Mouse (Mus musculus) layer of hippocampus, postnatal 10 days (tissue): ENCODE measurements around the gene Arsg. TPM values are rescaled to one million over a fixed set of nuclear protein-coding genes. Genes with fewer than 3 reads are reported as not detected.

Source experiments
- DNase-seq, 2 experiments: peaks; one replicate each; pipeline ENCODE4 v3.0.0; 2021; ENCODE audit warnings: low spot score in 2 of 2
- long read RNA-seq: library from polyadenylated mRNA; stranded (forward); transcript quantifications from one replicate; pipeline ENCODE4 v2.0.0, GENCODE M21; 2023
- total RNA-seq, 2 experiments: library from RNA; stranded (reverse); gene quantifications; 2 replicates each; pipeline ENCODE4 v1.2.3; 2021

Gene Arsg
- 1 to 10 TPM; 6.6 to 9.1 TPM for total RNA-seq
- long read RNA-seq, partial matches to known transcripts = 1 of 3 reads
- long read RNA-seq, other reads (novel, unspliced or antisense) = 2 of 3 reads

DNA sequence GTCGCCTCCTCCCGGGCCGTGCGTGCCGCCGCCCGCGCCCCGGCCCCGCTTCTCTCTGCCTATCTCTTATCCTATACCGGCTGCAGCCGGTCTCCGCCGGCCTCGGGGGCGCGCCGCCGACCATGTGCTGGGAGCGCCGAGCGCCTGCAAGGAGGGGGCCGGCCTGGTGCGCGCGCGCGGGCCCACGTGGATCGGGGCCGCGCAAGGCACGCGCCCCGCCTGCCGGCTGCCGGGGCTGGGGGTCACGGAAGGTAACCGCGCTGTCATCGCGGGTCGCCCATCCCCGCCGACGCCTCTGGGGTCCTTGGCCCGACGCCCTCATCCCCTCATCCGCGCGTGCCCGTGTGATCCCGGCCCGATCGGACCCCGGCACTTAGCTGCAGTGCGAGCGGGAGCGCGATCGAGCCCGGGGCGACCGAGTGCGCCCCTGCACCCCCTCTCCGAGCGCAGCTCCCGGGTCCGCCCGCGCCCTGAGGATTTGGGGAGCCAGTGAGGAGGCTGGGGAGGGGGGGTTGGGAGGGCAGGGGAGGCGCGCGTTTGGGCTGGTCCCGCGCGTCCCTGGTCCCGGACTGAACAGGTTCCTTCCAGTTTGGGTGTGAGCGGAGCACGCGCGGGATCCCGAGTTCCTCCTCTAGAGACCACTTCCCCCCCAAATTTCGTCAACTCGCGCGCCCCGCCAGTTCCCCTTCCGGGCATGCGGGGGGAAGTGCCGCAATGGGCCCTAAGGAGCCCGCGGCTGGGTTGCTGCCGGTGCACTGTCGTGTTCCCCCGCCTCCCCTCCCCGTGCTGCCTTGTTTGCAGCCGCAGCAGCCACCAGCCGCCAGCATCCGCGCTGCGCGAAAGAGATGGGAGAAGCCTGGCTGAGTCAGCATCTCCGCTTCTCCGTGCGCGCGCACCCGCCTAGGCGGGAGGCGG lies at the start of gene Arsg, which contains the start of gene Slc16a6:
Gene Arsg (plus strand): TSS at position 204 of the 915 bp plus-strand sequence.
Gene Slc16a6 (minus strand): TSS at position 428 of the 915 bp plus-strand sequence.
- DNase-seq = peak; percentile 81 to 85

DNA sequence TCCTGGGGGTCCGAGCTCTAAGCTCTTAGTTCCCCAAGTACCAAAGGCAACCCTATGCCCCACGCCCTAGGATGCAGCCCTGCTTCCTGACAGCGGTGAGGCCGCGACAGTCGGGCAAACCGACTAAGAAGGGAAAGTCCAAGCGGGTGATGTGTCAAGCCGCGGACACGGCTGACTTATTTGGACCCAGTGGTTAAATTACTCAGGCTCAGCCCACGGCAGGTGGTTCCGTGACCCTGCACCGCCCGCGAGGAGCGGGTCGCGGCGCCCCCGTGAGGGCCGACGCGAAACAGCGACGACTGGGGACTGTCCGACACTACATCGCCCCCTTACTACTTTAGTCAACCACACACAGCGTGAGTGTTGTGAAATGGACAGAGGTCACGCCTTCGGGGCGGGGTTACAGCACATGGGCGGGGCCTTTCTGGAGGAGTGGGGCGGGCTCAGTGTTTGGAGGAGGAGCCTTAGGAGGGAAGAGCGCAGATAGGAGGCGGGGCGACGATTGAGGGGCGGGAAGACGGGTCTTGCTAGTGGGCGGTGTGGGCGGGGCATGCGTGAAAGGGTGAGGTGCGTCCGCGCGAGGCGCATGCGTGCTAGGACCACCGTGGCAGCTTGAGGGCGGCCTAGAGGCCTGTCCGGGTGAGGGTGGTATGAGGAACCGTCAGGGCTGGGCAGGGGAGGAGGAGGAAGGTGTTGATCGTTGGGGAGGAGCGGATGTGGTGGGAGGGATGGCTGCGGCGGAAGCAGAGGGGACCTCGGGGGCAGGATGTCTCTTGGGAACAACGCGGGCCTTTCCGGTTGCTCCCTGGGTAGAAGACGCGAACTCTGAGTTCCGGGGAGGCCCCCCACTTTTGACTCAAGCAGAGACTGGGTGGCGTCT lies 47.5 kb upstream of the Arsg start, which contains the start of gene Amz2:
Gene Amz2 (plus strand): TSS at position 555 of the 880 bp plus-strand sequence.
- peak; percentile 98 to 99 for DNase-seq

DNA sequence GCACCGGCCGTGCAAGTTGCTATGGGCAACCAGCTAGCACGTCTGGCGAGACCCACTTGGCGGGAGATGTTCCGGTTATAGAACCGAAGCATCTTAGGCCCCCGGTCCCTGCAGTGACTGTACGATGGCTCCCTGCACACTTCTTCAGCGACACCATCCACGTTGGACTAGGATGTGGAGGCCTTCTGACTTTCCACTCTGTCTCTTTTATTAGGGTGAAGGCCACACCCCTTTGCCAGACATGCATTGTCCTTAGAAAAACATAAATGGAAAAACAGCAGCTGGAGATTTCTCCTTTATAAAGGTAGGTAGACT lies 46.9 kb upstream of the Arsg start:
- no peak for DNase-seq

GRCm38 (mm10) chr11:109427353-109427752 lies 45.8 kb upstream of the Arsg start:
- no peak for DNase-seq

GRCm38 (mm10) chr11:109434233-109434798 lies 38.9 kb upstream of the Arsg start:
- DNase-seq = no peak

DNA sequence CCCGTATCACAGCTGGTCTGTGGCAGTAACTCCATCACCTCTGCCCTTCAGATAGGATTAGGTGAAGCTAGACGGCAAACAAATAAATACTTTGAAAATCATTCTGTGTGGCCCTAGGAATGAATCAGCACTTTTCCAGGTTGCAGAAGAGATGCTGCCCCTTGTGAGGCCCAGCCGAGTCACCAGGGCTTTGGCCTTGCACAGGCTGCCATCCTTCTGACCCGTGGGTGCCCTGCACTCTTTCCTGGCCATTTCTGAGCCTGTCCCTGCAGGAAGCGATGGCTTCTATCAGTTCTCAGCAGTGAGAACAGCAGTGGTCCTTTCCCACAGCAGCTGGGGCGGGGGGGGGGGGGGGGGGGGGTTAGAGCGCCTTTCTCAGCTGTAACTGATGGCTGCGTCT lies 36.3 kb upstream of the Arsg start:
- no peak for DNase-seq

GRCm38 (mm10) chr11:109439209-109439608 lies 34.0 kb upstream of the Arsg start:
- no peak for DNase-seq

DNA sequence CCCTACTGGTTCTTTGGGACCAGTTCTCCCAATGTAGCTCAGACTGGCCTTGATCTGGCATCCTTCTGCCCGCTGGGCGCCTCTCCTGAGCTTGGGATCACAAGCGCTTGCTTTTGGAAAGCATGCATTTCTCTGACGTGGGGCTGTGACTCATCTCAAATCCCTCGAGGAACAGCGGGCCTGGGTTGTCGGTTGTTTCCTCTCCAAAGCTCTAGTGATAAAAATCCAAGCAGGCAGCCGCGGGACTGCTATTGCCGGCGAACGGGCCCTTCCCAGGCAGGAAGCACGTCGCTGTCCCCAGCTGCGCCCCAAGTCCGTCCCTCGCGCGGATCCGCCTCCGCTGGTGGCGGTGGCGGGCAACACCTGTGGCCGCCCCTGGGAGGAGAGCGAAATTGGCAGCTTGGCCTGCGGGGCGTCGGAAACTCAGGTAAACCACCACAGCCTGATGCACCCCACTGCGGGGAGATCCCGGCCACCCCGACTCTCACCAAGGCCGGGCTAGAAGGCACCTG lies 33.3 kb upstream of the Arsg start:
- peak; percentile 64 to 68 for DNase-seq

DNA sequence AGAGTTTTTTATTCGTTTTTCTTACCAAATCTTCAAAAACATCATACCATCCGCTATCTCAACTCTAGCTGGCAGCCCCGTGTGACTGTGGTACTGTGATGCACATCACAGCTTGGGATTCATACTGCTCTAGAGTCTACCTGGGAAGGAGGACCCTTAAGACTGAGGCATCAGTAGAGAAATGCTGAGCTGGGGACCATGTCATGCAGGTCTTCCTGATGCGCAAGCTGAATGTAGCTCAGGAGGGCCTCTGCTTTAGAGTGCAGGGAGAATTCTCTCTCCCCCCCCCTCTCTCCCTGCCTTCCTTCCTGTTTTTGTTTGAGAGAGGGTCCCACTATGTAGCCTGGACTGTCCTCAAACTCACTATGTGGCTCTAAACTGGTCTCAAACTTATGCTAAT lies 32.5 kb upstream of the Arsg start:
- DNase-seq = no peak

- peak; percentile 38 to 46 for DNase-seq
Measured at GRCm38 (mm10) chr11:109441119-109441518, 32.1 kb upstream of the Arsg start.

DNA sequence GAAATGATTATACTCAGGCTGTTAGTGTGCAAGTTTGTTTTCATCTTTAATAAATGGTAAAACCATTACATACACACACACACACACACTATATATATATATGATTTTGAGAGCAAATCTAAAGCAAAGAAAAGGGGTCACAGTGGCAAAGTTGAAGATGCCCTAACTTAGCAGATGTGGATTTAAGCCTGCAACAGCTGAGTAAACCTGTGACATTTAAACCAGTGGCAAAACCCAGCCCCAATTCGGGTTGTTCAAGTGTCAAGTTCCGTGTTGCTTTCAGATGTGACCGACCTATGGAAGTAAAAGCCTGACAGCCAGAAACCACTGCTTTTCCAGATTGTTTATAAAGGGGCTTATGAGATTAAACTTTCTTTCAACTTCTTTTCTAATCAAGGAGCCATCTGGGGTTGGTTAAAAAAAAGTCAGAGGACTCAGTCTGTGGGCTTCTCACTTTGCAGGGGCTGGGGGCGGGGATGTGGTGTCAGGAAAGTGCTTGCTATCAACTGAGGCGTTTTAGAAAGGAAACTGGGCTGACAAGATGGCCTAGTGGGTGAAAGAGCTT lies 30.9 kb upstream of the Arsg start:
- DNase-seq = no peak

DNA sequence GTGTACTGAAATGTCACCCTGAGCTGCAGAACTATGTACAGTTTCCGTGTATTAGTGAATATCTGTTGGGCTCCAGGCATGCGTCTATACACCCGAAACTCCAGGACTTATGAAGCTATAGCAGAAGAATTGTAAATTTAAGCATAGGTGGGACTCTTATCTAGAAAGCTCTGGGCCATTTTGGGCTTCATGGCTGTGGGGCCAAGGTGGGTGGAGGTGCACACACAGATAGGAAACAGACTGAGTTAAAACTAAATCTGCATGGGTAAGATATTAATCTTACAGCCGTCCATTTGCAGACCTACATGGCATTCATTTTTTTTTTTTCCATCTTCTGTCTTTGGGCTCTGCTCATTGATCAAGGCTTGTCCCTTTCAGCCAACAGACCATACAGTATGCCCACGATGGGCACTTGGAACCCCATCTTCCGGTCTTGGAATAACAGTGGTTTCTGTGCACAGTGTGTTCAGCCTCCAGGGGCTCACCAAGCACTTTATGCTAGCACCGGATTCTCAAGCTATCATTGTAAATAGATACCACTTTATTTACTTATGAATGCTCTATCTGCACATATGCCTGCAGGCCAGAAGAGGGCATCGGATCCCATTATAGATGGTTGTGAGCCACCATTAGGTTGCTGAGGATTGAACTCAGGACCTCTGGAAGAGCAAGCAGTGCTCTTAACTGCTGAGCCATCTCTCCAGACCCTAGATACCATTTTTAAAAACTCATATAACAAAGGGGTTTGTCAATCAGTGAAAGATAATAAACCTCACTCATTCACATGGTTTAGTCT lies 29.5 kb upstream of the Arsg start:
- no peak for DNase-seq

GRCm38 (mm10) chr11:109444600-109444999 lies 28.6 kb upstream of the Arsg start:
- peak in 1 of 2 experiments; percentile 29 for DNase-seq

- DNase-seq = peak in 1 of 2 experiments; percentile 22
Measured at GRCm38 (mm10) chr11:109445438-109446035, 27.6 kb upstream of the Arsg start.

DNA sequence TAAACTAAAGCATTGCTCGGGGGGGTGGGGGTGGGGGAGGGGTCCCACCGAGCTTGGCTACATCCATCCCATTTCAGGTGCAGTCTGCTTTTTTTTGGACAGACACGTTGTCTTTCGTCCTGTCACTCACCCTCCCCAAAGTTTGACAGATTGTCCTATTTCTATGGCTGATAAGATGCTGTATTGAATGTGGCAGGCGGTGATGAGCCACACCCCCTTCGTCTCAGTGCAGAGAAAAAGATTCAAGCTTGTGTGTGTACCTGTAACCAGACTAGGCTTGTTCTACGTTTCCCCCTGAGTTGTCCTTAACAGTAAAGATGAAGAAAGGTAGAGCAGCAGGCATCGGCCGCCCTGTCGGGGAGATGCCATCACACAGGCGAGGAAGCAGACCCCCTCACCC lies 22.0 kb upstream of the Arsg start:
- DNase-seq = no peak

GRCm38 (mm10) chr11:109456261-109456660 lies 16.9 kb upstream of the Arsg start:
- no peak for DNase-seq

DNA sequence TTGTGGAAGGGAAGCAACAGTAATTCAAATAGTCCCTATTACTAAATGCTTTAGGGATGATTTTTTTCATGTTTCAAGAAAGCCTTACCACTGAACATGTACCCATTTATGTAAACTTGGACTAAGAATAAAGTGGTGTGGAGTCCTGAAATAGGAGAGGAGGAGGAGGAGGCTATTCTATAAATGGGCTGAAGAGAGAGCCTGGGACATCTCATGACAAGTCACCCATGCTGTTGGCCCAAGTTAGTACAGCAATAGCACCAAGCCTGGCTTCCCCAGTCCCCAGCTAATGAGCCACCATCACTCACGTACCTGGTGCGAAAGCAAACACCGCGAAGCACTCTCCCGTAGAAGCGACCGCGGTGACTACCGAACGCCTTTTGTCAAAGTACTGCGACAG lies 15.0 kb upstream of the Arsg start:
- no peak for DNase-seq

DNA sequence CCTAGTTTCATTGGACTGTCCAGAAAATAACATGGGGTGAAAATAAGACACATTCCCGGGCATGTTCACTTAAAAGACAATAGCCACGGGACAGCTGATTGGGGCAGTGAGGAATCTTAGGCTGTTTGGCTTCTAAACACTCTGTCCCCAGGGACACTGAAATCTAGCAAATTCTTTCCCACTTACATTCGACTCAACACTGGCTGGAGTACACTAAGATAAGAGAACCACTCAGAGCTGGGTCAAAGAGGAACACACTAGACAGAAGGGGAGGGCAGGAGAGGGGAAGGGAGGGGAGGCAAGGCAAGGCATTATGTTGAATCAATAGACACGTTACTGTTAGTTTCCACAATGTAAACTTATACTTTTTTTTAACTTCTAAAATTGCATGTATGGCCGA lies 12.6 kb upstream of the Arsg start:
- DNase-seq = no peak

DNA sequence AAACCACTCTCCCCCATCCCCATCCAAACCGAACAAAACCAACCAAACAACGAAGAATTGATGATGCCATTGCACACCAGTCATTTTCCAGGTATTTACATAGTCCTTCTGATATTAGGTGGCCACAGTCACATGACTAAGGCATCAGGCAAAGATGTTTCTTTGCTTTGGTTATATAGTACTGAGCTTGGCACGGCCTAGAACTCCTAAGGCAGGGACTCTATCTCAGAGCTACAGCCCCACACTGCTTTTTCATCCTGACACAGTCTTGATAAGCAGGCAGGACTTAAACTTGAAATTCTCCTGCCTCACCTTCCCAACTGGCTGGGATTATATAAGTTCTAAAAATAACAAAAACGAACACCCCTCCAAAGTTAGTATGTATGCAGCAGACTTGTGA lies 8.1 kb upstream of the Arsg start:
- DNase-seq = no peak

GRCm38 (mm10) chr11:109466987-109467386 lies 6.2 kb upstream of the Arsg start:
- DNase-seq = no peak
